Mouse (Mus musculus): ENCODE results near the gene Olfr1024. TPM values are rescaled to one million over a fixed set of nuclear protein-coding genes. Genes with fewer than 3 reads are reported as not detected.

Gene Olfr1024
- not detected in 2 replicates for polyA plus RNA-seq (2021; fragmentation: Nextera tagmentation)
- long read RNA-seq, experiment 1 = 0 reads
- long read RNA-seq, experiment 2 = 0 reads

DNA sequence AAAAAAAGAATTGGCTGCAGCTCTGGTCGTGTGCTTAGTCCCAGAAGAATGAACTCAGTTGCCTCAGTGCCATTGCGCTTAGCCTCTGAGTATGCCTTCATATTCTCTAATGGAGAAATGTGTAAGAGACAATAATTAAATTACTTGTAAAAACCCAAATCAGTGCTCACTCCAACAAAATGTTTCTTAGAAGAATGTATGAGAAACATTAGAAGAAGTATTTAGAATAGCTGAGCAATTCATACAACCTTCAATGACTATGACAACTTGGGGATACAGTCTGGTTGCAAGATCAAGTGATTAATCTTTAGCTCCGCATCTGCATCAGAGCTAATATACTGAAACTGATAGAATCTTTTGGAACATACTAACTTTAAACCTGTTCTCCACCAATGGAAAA lies at the start of gene Olfr1024:
TSS of gene Olfr1024 (minus strand) at position 101 of the 400 bp plus-strand sequence.

DNA sequence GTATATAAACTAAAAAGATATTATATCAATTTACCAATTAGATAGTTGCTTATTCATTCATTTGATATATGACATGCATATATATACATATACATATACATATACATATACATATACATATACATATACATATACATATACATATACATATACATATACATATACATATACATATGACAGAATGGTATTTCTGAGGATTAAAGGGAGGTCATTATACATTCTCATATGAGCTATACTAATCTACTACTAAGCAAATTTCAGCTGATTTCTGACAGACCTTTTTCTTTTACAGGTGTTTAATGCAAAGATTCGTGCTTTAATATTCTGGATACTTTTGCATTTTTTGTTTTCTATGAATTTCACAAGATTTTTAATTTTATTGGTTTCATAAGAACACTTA lies 45.3 kb upstream of the Olfr1024 start, which contains the start of gene Olfr1028:
TSS of gene Olfr1028 (plus strand) at position 301 of the 400 bp plus-strand sequence.

DNA sequence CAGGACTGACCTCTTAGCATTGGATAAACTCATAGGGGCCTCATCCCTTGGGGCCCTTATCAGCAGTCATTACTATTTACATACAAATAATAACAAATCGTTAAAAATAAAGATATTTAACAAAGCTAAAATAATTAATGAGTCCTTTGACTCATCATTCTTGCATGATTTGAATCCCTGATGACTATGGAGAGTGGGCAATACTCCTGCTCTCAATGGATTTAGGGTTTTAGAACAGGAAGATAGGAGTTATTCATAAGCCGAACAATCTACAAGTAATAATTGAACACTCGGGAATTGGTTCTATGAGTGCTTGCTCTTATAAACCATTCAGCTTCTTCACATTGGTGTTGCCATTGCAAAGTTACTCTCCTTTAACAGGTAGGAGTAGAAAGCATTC lies 16.4 kb upstream of the Olfr1024 start, which contains the start of gene Olfr1026:
TSS of gene Olfr1026 (plus strand) at position 301 of the 400 bp plus-strand sequence.

DNA sequence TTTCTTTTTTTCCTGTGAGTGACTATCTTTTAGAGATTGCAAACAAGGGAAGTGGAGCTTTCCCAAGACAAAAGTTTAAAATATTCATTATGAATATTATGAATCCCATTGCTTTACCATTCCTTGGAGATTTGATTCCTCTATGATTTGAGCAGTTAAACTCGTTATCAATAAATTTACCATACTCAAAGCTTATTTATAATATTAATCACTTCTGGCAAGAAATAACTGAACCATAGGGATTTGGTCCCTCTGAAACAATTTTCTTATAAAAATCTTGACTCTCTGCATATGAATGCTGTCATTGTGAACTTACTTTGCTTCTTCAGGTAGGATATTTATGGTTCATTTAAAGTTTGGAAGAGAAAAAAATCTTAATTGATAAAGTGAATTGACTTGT lies 10.0 kb upstream of the Olfr1024 start, which contains the start of gene Olfr1025-ps1:
TSS of gene Olfr1025-ps1 (plus strand) at position 301 of the 400 bp plus-strand sequence.

DNA sequence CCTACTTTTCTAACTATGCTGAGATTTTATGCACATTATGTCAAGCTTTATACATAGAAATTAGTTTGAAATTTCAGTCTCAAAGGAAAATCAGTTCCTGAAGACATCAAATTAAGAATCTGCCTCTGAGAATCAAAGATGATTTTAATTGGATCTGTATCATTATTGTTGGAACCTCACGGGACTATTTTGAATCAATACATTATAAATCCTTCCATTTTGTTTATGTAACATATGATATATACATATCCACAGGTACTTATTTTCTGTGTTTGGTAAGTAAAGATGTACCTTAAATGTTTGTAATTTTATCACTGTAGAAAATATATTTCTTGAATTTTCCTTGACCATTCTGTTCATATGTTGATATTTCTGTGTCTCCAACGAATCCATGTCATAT lies 19.5 kb downstream of the Olfr1024 start, which contains the start of gene Olfr1023:
TSS of gene Olfr1023 (plus strand) at position 301 of the 400 bp plus-strand sequence.

DNA sequence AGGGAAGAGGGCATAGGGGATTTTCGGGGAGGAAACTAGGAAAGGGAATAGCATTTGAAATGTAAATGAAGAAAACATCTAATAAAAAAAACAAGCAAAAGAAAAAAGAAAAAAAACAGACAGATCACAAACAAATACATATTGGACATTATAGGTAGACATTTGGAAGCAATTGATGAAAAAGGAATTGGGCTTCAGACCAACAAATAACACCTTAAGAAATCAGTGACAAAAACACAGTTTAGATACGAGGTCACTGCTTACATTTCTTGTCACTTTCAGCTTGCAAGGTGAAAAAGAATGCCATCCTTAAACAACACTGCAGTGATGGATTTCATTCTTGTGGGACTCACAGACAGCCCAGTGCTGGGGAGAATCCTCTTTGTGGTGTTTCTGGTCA lies 36.6 kb downstream of the Olfr1024 start, which contains the start of gene Olfr1022:
TSS of gene Olfr1022 (plus strand) at position 301 of the 400 bp plus-strand sequence.

Other genes starting within 250 kb of the Olfr1024 start
- gene Olfr154, start 240.6 kb downstream of the Olfr1024 start, polyA plus RNA-seq (2021; fragmentation: Nextera tagmentation) = not detected in 2 replicates
- gene Olfr1006, start 226.3 kb downstream of the Olfr1024 start, polyA plus RNA-seq (2021; fragmentation: Nextera tagmentation) = not detected in 2 replicates
- gene Olfr1008, start 215.6 kb downstream of the Olfr1024 start, polyA plus RNA-seq (2021; fragmentation: Nextera tagmentation) = not detected in 2 replicates
- gene Olfr1009, start 189.6 kb downstream of the Olfr1024 start, polyA plus RNA-seq (2021; fragmentation: Nextera tagmentation) = not detected in 2 replicates
- not detected in 2 replicates for gene Olfr1012, start 142.3 kb downstream of the Olfr1024 start, polyA plus RNA-seq (2021; fragmentation: Nextera tagmentation)
- gene Olfr1013, start 138.0 kb downstream of the Olfr1024 start, polyA plus RNA-seq (2021; fragmentation: Nextera tagmentation) = not detected in 2 replicates
- not detected in 2 replicates for gene Olfr1014, start 132.3 kb downstream of the Olfr1024 start, polyA plus RNA-seq (2021; fragmentation: Nextera tagmentation)
- not detected in 2 replicates for gene Olfr1015, start 123.0 kb downstream of the Olfr1024 start, polyA plus RNA-seq (2021; fragmentation: Nextera tagmentation)
- not detected in 2 replicates for gene Olfr1016, start 102.5 kb downstream of the Olfr1024 start, polyA plus RNA-seq (2021; fragmentation: Nextera tagmentation)
- gene Olfr1018, start 86.6 kb downstream of the Olfr1024 start, polyA plus RNA-seq (2021; fragmentation: Nextera tagmentation) = not detected in 2 replicates
- gene Olfr1019, start 59.6 kb downstream of the Olfr1024 start, polyA plus RNA-seq (2021; fragmentation: Nextera tagmentation) = not detected in 2 replicates
- not detected in 2 replicates for gene Olfr1020, start 58.0 kb downstream of the Olfr1024 start, polyA plus RNA-seq (2021; fragmentation: Nextera tagmentation)
- not detected in 2 replicates for gene Olfr1022, start 36.5 kb downstream of the Olfr1024 start, polyA plus RNA-seq (2021; fragmentation: Nextera tagmentation)
- gene Olfr1023, start 19.4 kb downstream of the Olfr1024 start, polyA plus RNA-seq (2021; fragmentation: Nextera tagmentation) = not detected in 2 replicates
- gene Olfr1025-ps1, start 10.1 kb upstream of the Olfr1024 start, polyA plus RNA-seq (2021; fragmentation: Nextera tagmentation) = not detected in 2 replicates
- gene Olfr1026, start 16.5 kb upstream of the Olfr1024 start, polyA plus RNA-seq (2021; fragmentation: Nextera tagmentation) = not detected in 2 replicates
- not detected in 2 replicates for gene Olfr1028, start 45.4 kb upstream of the Olfr1024 start, polyA plus RNA-seq (2021; fragmentation: Nextera tagmentation)
- gene Olfr1029, start 68.8 kb upstream of the Olfr1024 start, polyA plus RNA-seq (2021; fragmentation: Nextera tagmentation) = not detected in 2 replicates
- gene Olfr1030, start 74.2 kb upstream of the Olfr1024 start, polyA plus RNA-seq (2021; fragmentation: Nextera tagmentation) = not detected in 2 replicates
- gene Olfr1031, start 85.3 kb upstream of the Olfr1024 start, polyA plus RNA-seq (2021; fragmentation: Nextera tagmentation) = not detected in 2 replicates
- not detected in 2 replicates for gene Olfr1032, start 100.5 kb upstream of the Olfr1024 start, polyA plus RNA-seq (2021; fragmentation: Nextera tagmentation)
- gene Olfr1033, start 115.6 kb upstream of the Olfr1024 start, polyA plus RNA-seq (2021; fragmentation: Nextera tagmentation) = not detected in 2 replicates
- not detected in 2 replicates for gene Olfr1034, start 140.8 kb upstream of the Olfr1024 start, polyA plus RNA-seq (2021; fragmentation: Nextera tagmentation)
- not detected in 2 replicates for gene Olfr1036, start 168.9 kb upstream of the Olfr1024 start, polyA plus RNA-seq (2021; fragmentation: Nextera tagmentation)
- gene Olfr1037, start 182.3 kb upstream of the Olfr1024 start, polyA plus RNA-seq (2021; fragmentation: Nextera tagmentation) = not detected in 2 replicates
- not detected in 2 replicates for gene Olfr1039, start 230.9 kb upstream of the Olfr1024 start, polyA plus RNA-seq (2021; fragmentation: Nextera tagmentation)
- not detected in 2 replicates for gene Olfr1040, start 241.7 kb upstream of the Olfr1024 start, polyA plus RNA-seq (2021; fragmentation: Nextera tagmentation)